Mouse (Mus musculus): Measurements from ENCODE around the gene Olfr688.

DNA sequence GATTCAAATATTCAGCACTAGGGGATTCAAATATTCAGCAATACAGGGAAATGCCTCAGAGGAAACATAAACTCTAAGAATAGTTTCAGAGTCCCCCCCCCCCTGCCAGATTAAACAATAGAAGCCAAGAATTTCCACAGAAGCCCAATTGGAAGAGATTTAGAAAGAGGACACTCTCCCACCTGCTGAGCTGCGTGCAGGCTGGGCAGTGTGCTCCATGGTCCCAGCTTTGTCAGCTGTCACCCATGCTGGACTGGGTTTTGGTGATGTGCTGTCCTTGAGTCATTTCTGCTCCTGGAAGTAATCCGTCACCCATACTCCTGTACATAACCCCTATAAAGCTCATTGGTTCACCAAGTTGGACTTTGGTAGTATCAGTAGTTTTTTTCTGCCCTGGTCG lies 40.2 kb upstream of the Olfr688 start:
- TF ChIP-seq CTCF (IDR thresholded peaks at IDR 0.05; ENCODE audit: low read depth) (no peak), EP300 (optimal IDR thresholded peaks at IDR 0.05) (no peak)
